Mouse (Mus musculus) fat pad, adult 2 months (tissue): Measurements from ENCODE around the gene Cacna1e.

ENCODE experiments used
- DNase-seq: peaks from one replicate; pipeline ENCODE4 v3.0.0-alpha.2; 2011; ENCODE audit warnings: low read depth, low spot score; ENCODE audit errors: extremely low read depth

Cacna1e gene

GRCm38 (mm10) chr1:154787418-154787817 is 96.9 kb downstream of the Cacna1e start:
- DNase-seq: no peak

- DNase-seq: no peak
These were observed 98.0 kb downstream of the Cacna1e start for GRCm38 (mm10) chr1:154786243-154786669.

GRCm38 (mm10) chr1:154784862-154785261 is 99.4 kb downstream of the Cacna1e start:
- DNase-seq: no peak

GRCm38 (mm10) chr1:154783521-154783920 is 100.8 kb downstream of the Cacna1e start:
- DNase-seq: no peak

GRCm38 (mm10) chr1:154779908-154780514 is 104.3 kb downstream of the Cacna1e start:
- DNase-seq: no peak

- no peak for DNase-seq
These were observed 108.0 kb downstream of the Cacna1e start for GRCm38 (mm10) chr1:154776344-154776743.

GRCm38 (mm10) chr1:154774468-154774867 is 109.8 kb downstream of the Cacna1e start:
- DNase-seq: no peak

GRCm38 (mm10) chr1:154771111-154771510 is 113.2 kb downstream of the Cacna1e start:
- no peak for DNase-seq

GRCm38 (mm10) chr1:154770542-154770941 is 113.8 kb downstream of the Cacna1e start:
- DNase-seq: no peak

- no peak for DNase-seq
These were observed 121.2 kb downstream of the Cacna1e start for GRCm38 (mm10) chr1:154763132-154763531.

- DNase-seq: no peak
These were observed 132.2 kb downstream of the Cacna1e start for GRCm38 (mm10) chr1:154752081-154752480.

- DNase-seq: no peak
These were observed 135.8 kb downstream of the Cacna1e start for GRCm38 (mm10) chr1:154748531-154748930.

- DNase-seq: no peak
These were observed 139.1 kb downstream of the Cacna1e start for GRCm38 (mm10) chr1:154745241-154745640.

- DNase-seq: no peak
These were observed 153.8 kb downstream of the Cacna1e start for GRCm38 (mm10) chr1:154730411-154730961.

- no peak for DNase-seq
These were observed 154.9 kb downstream of the Cacna1e start for GRCm38 (mm10) chr1:154729269-154729980.

GRCm38 (mm10) chr1:154728682-154729081 is 155.6 kb downstream of the Cacna1e start:
- no peak for DNase-seq

GRCm38 (mm10) chr1:154727696-154728095 is 156.6 kb downstream of the Cacna1e start:
- DNase-seq: no peak

- DNase-seq: no peak
These were observed 157.7 kb downstream of the Cacna1e start for GRCm38 (mm10) chr1:154726361-154727161.

GRCm38 (mm10) chr1:154725356-154726320 is 158.7 kb downstream of the Cacna1e start:
- no peak for DNase-seq

- no peak for DNase-seq
These were observed 160.6 kb downstream of the Cacna1e start for GRCm38 (mm10) chr1:154723537-154724286.
